Mouse (Mus musculus) urinary bladder, adult 2 months (tissue): ENCODE results near the gene Tspan17. TPM values are rescaled to one million over a fixed set of nuclear protein-coding genes. Genes with fewer than 3 reads are reported as not detected.
"Not testable (repeated sequence)": the region's sequence is repeated elsewhere in the genome, so short reads cannot be mapped to it uniquely, and the experiment has no call there.

ENCODE experiments used
- DNase-seq: peaks from one replicate; pipeline ENCODE4 v3.0.0; 2022; ENCODE audit warnings: low spot score
- polyA plus RNA-seq: library from polyadenylated mRNA; depleted of rRNA; stranded (reverse); fragments of >200 nt; gene quantifications from 2 replicates; pipeline ENCODE4 v1.2.3, GENCODE M21; 2012

Tspan17 gene
- polyA plus RNA-seq, 1 experiment, result 33.0 TPM

- DNase-seq, result no peak
Observed at GRCm38 (mm10) chr13:54760906-54761305, 28.3 kb upstream of the Tspan17 start.

- no peak for DNase-seq
Observed at GRCm38 (mm10) chr13:54765281-54766191, 23.6 kb upstream of the Tspan17 start.

GRCm38 (mm10) chr13:54766192-54766768 is 22.9 kb upstream of the Tspan17 start, which contains the start of gene Sncb:
Gene Sncb (minus strand): TSS chr13:54766595.
- DNase-seq, result no peak

GRCm38 (mm10) chr13:54767012-54767411 is 22.2 kb upstream of the Tspan17 start:
- no peak for DNase-seq

- no peak for DNase-seq
Observed at GRCm38 (mm10) chr13:54780592-54780991, 8.6 kb upstream of the Tspan17 start.

GRCm38 (mm10) chr13:54781086-54781485 is 8.1 kb upstream of the Tspan17 start:
- no peak for DNase-seq

- DNase-seq, result no peak
Observed at GRCm38 (mm10) chr13:54783235-54783634, 5.9 kb upstream of the Tspan17 start.

- no peak for DNase-seq
Observed at GRCm38 (mm10) chr13:54783698-54784097, 5.5 kb upstream of the Tspan17 start, which contains the start of gene Eif4e1b. Gene Eif4e1b (plus strand): TSS chr13:54783998.

- DNase-seq, result not testable (repeated sequence)
Observed at GRCm38 (mm10) chr13:54787591-54787990, 1.6 kb upstream of the Tspan17 start.

- peak; percentile 52 for DNase-seq
Observed at GRCm38 (mm10) chr13:54789561-54790397, 602 bp downstream of the Tspan17 start.

- no peak for DNase-seq
Observed at GRCm38 (mm10) chr13:54792259-54793230, 3.4 kb downstream of the Tspan17 start.

GRCm38 (mm10) chr13:54794002-54794577 is 4.9 kb downstream of the Tspan17 start:
- DNase-seq, result no peak

- DNase-seq, result no peak
Observed at GRCm38 (mm10) chr13:54794843-54795242, 5.7 kb downstream of the Tspan17 start.

GRCm38 (mm10) chr13:54797356-54797755 is 8.2 kb downstream of the Tspan17 start:
- DNase-seq, result no peak

- DNase-seq, result no peak
Observed at GRCm38 (mm10) chr13:54797861-54798643, 8.9 kb downstream of the Tspan17 start.

- DNase-seq, result no peak
Observed at GRCm38 (mm10) chr13:54798740-54799139, 9.6 kb downstream of the Tspan17 start.

- DNase-seq, result peak; percentile 50
Observed at GRCm38 (mm10) chr13:54799701-54800100, 10.5 kb downstream of the Tspan17 start.

GRCm38 (mm10) chr13:54800206-54800605 is 11.0 kb downstream of the Tspan17 start:
- DNase-seq, result no peak

GRCm38 (mm10) chr13:54803010-54803409 is 13.8 kb downstream of the Tspan17 start:
- no peak for DNase-seq
